23 mouse cellular contexts compared by ENCODE assay signal in genomic region chr3:25914365-25915065, GRCm38 (mm10).
DNase-seq lines count a peak whose midpoint lies in the region; ATAC-seq and TF ChIP-seq lines count a peak whose summit lies in the region.
"Had no signal": no experiment of that assay in that cellular context is flagged by ENCODE, and none has a peak within 500 bp of the region (broad histone marks: within the 10 kb centered on the region; RNA-seq: fewer than 3 reads in every experiment).

No protein-coding gene starts in this region.

- no peaks in the 10 kb centered on the region for H3K36me3 ChIP-seq in forebrain, embryonic 11.5 days (ENCODE audit: control insufficient read depth, insufficient read depth, low read length)
- H3K36me3 ChIP-seq in forebrain, postnatal 0 days (ENCODE audit: insufficient read depth), result no peaks in the 10 kb centered on the region
- H3K36me3 ChIP-seq in midbrain, embryonic 13.5 days, result no peaks in the 10 kb centered on the region
- H3K36me3 ChIP-seq in midbrain, embryonic 10.5 days, result no peaks in the 10 kb centered on the region
- no peaks in the 10 kb centered on the region for H3K36me3 ChIP-seq in neural tube, embryonic 14.5 days (ENCODE audit: control insufficient read depth, insufficient read depth, low read length)
- H3K36me3 ChIP-seq: embryonic facial prominence, embryonic 12.5 days; heart, embryonic 12.5 days; limb, embryonic 10.5 days had no signal

- no peaks in the 10 kb centered on the region for H3K27me3 ChIP-seq in forebrain, embryonic 11.5 days (ENCODE audit: control insufficient read depth, insufficient read depth, low read length)
- no peaks in the 10 kb centered on the region for H3K27me3 ChIP-seq in forebrain, postnatal 0 days (ENCODE audit: insufficient read depth, low read length)
- H3K27me3 ChIP-seq in midbrain, embryonic 13.5 days, result no peaks in the 10 kb centered on the region
- no peaks in the 10 kb centered on the region for H3K27me3 ChIP-seq in midbrain, embryonic 10.5 days (ENCODE audit: low read depth, poor library complexity, severe bottlenecking)
- no peaks in the 10 kb centered on the region for H3K27me3 ChIP-seq in neural tube, embryonic 14.5 days (ENCODE audit: control insufficient read depth, insufficient read depth, low read length)
- H3K27me3 ChIP-seq: CH12.LX; embryonic facial prominence, embryonic 12.5 days; heart, embryonic 12.5 days; megakaryocyte, embryonic 14.5 days had no signal

- H3K4me3 ChIP-seq in forebrain, embryonic 11.5 days (ENCODE audit: low read depth, low read length), result no peak overlapping the region
- H3K4me3 ChIP-seq in forebrain, postnatal 0 days (ENCODE audit: low read depth, low read length), result no peak overlapping the region
- H3K4me3 ChIP-seq in midbrain, embryonic 13.5 days (replicated peaks), result no peak overlapping the region
- H3K4me3 ChIP-seq in midbrain, embryonic 10.5 days, result no peak overlapping the region
- no peak overlapping the region for H3K4me3 ChIP-seq in neural tube, embryonic 14.5 days (ENCODE audit: low read depth, low read length)
- H3K4me3 ChIP-seq: embryonic facial prominence, embryonic 12.5 days; erythroblast, embryonic 14.5 days; gastrocnemius, adult 2 months; heart, embryonic 12.5 days; left cerebral cortex, adult 2 months; limb, embryonic 10.5 days; megakaryocyte, embryonic 14.5 days; myocyte had no signal

- H3K9ac ChIP-seq in forebrain, embryonic 11.5 days (ENCODE audit: low read length), result no peak overlapping the region
- no peak overlapping the region for H3K9ac ChIP-seq in forebrain, postnatal 0 days
- H3K9ac ChIP-seq in midbrain, embryonic 13.5 days (replicated peaks), result no peak overlapping the region
- H3K9ac ChIP-seq in neural tube, embryonic 14.5 days (replicated peaks; ENCODE audit: low read depth, low read length), result no peak overlapping the region
- H3K9ac ChIP-seq: embryonic facial prominence, embryonic 12.5 days; heart, embryonic 12.5 days had no signal

- no peak overlapping the region for H3K27ac ChIP-seq in forebrain, embryonic 11.5 days (ENCODE audit: low read depth, low read length)
- no peak overlapping the region for H3K27ac ChIP-seq in forebrain, postnatal 0 days (ENCODE audit: low read depth, low read length)
- H3K27ac ChIP-seq in midbrain, embryonic 13.5 days, result no peak overlapping the region
- H3K27ac ChIP-seq in midbrain, embryonic 10.5 days (replicated peaks), result no peak overlapping the region
- no peak overlapping the region for H3K27ac ChIP-seq in neural tube, embryonic 14.5 days (ENCODE audit: low read depth, low read length)
- H3K27ac ChIP-seq: embryonic facial prominence, embryonic 12.5 days; gastrocnemius, adult 2 months; left cerebral cortex, adult 2 months; limb, embryonic 10.5 days had no signal

- 0 out of 2 replicates have a peak, but pooled peaks have one; percentile 18 for ATAC-seq in forebrain, embryonic 11.5 days (replicated peaks; ENCODE audit: low FRiP score)
- no peak for ATAC-seq in forebrain, postnatal 0 days
- ATAC-seq in midbrain, embryonic 13.5 days, result peak; percentile 55; the same call in 1 of the 2 replicates
- ATAC-seq in neural tube, embryonic 14.5 days (ENCODE audit: low read depth), result peak; percentile 56
- ATAC-seq in megakaryocyte-erythroid progenitor cell, adult 5-6 weeks (replicated peaks; ENCODE audit: low FRiP score, low TSS enrichment, poor library complexity, severe bottlenecking), result no peak

- no peaks in the 10 kb centered on the region for H3K4me1 ChIP-seq in forebrain, embryonic 11.5 days (replicated peaks; ENCODE audit: control insufficient read depth, insufficient read depth, low read length)
- no peaks in the 10 kb centered on the region for H3K4me1 ChIP-seq in forebrain, postnatal 0 days (ENCODE audit: insufficient read depth)
- no peaks in the 10 kb centered on the region for H3K4me1 ChIP-seq in midbrain, embryonic 13.5 days (replicated peaks)
- no peaks in the 10 kb centered on the region for H3K4me1 ChIP-seq in midbrain, embryonic 10.5 days
- H3K4me1 ChIP-seq in neural tube, embryonic 14.5 days (ENCODE audit: control insufficient read depth, insufficient read depth, low read length), result no peaks in the 10 kb centered on the region
- H3K4me1 ChIP-seq: embryonic facial prominence, embryonic 12.5 days; heart, embryonic 12.5 days; limb, embryonic 10.5 days; megakaryocyte, embryonic 14.5 days had no signal

- no peak for TF ChIP-seq CTCF in forebrain, postnatal 0 days (IDR thresholded peaks at IDR 0.05; ENCODE audit: low read depth)

- no peak overlapping the region for H3K4me2 ChIP-seq in forebrain, embryonic 11.5 days (ENCODE audit: low read depth, low read length, severe bottlenecking)
- H3K4me2 ChIP-seq in forebrain, postnatal 0 days (ENCODE audit: low read depth), result no peak overlapping the region
- no peak overlapping the region for H3K4me2 ChIP-seq in midbrain, embryonic 13.5 days (replicated peaks)
- no peak overlapping the region for H3K4me2 ChIP-seq in neural tube, embryonic 14.5 days (ENCODE audit: low read depth, low read length)
- H3K4me2 ChIP-seq: embryonic facial prominence, embryonic 12.5 days; heart, embryonic 12.5 days; liver, embryonic 11.5 days had no signal

- 68% methylated on average over 2 of the region's 2 CpGs for WGBS in forebrain, embryonic 11.5 days
- 32% methylated on average over 2 of the region's 2 CpGs for WGBS in forebrain, postnatal 0 days
- WGBS in midbrain, embryonic 13.5 days, result 63% methylated on average over 2 of the region's 2 CpGs
- 82% methylated on average over 2 of the region's 2 CpGs for WGBS in midbrain, embryonic 10.5 days
- WGBS in neural tube, embryonic 14.5 days, result 60% methylated on average over 2 of the region's 2 CpGs

- no peaks in the 10 kb centered on the region for H3K9me3 ChIP-seq in forebrain, embryonic 11.5 days (ENCODE audit: control insufficient read depth, low read length)
- no peaks in the 10 kb centered on the region for H3K9me3 ChIP-seq in forebrain, postnatal 0 days (ENCODE audit: low read length)
- H3K9me3 ChIP-seq in midbrain, embryonic 13.5 days, result no peaks in the 10 kb centered on the region
- no peaks in the 10 kb centered on the region for H3K9me3 ChIP-seq in midbrain, embryonic 10.5 days (replicated peaks)
- no peaks in the 10 kb centered on the region for H3K9me3 ChIP-seq in neural tube, embryonic 14.5 days (ENCODE audit: control insufficient read depth, low read length)
- H3K9me3 ChIP-seq: embryonic facial prominence, embryonic 12.5 days; heart, embryonic 12.5 days; limb, embryonic 10.5 days; megakaryocyte, embryonic 14.5 days had no signal

- no peak for DNase-seq in forebrain, embryonic 11.5 days (ENCODE audit: low spot score)
- DNase-seq in forebrain, postnatal 0 days, result no peak
- DNase-seq in midbrain, embryonic 10.5 days (ENCODE audit: low spot score), result no peak
- peak; percentile 55 for DNase-seq in cerebellum, adult 9-10 months
- no peak for DNase-seq in liver
- DNase-seq: gastrocnemius, adult 2 months; heart, postnatal 14 days; kidney, adult 8-10 months; kidney, postnatal 25 days; layer of hippocampus, adult 9-11 months; lung, adult 18-20 months had no signal

Comparison
In these comparisons a context has a peak if more than half of its experiments do, and no peak if none do; other contexts are left out.
1. ATAC-seq: peak in forebrain, embryonic 11.5 days (single experiment), midbrain, embryonic 13.5 days (single experiment) and neural tube, embryonic 14.5 days (single experiment); none in forebrain, postnatal 0 days (single experiment) and megakaryocyte-erythroid progenitor cell, adult 5-6 weeks (single experiment).